Comparison of ENCODE assay signal across 9 mouse cellular contexts in the genomic region with DNA sequence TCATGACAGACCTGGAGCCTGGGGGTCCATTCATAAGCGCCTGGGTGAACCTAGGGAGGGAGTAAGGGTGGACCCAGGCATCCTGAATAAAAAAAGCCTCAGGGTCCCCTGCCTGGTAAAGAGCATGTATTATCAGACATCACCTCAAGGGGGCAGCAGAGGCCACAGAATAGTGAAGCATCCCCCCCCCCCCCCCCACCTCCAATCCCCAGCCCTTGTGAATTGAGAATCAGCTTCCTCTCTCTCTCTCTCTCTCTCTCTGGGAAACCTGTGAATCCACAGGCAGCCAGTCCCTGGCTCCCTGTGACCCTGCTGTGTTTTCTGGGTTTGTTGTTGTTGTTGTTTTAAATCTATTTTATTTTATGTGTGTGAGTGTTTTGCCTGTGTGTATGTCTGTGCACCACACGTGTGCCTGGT. TPM values are rescaled to one million over a fixed set of nuclear protein-coding genes. Genes with fewer than 3 reads are reported as not detected.
DNase-seq lines count a peak whose midpoint lies in the region; ATAC-seq and TF ChIP-seq lines count a peak whose summit lies in the region.
"Had no signal": no experiment of that assay in that cellular context is flagged by ENCODE, and none has a peak within 500 bp of the region (broad histone marks: within the 10 kb centered on the region; RNA-seq: fewer than 3 reads in every experiment).

No protein-coding gene starts in this region.

- WGBS in forebrain, embryonic 14.5 days: 18% methylated on average over 2 of the region's 2 CpGs
- 17% methylated on average over 2 of the region's 2 CpGs for WGBS in intestine, embryonic 15.5 days

- no peaks in the 10 kb centered on the region for H3K4me1 ChIP-seq in forebrain, embryonic 14.5 days (ENCODE audit: control insufficient read depth, insufficient read depth, low read length)
- no peaks in the 10 kb centered on the region for H3K4me1 ChIP-seq in intestine, embryonic 15.5 days (replicated peaks)

- no peak overlapping the region for H3K27ac ChIP-seq in forebrain, embryonic 14.5 days (ENCODE audit: low read depth, low read length)
- H3K27ac ChIP-seq in intestine, embryonic 15.5 days: no peak overlapping the region

- peak; percentile 62 for ATAC-seq in forebrain, embryonic 14.5 days
- peak; percentile 34; the same call in 1 of the 2 replicates for ATAC-seq in intestine, embryonic 15.5 days

- peak; percentile 29 for DNase-seq in cerebellum, adult 11 months
- no peak for DNase-seq in cerebellum, adult 11-12 months
- DNase-seq in 416B (ENCODE audit: low read depth): peak; percentile 67
- DNase-seq in brain, embryonic 14.5 days (ENCODE audit: low read depth): peak; percentile 68
- DNase-seq in forebrain, embryonic 14.5 days (ENCODE audit: low spot score): peak; percentile 84
- peak; percentile 81 for DNase-seq in lung, postnatal 10 days
- peak; percentile 85 for DNase-seq in right cerebral cortex, postnatal 4 days

- no peaks in the 10 kb centered on the region for H3K9me3 ChIP-seq in forebrain, embryonic 14.5 days (replicated peaks; ENCODE audit: control insufficient read depth, low read length)
- H3K9me3 ChIP-seq in intestine, embryonic 15.5 days: no peaks in the 10 kb centered on the region

- H3K9ac ChIP-seq in forebrain, embryonic 14.5 days (ENCODE audit: low read length): no peak overlapping the region
- H3K9ac ChIP-seq in intestine, embryonic 15.5 days: no peak overlapping the region

- no peak overlapping the region for H3K4me3 ChIP-seq in forebrain, embryonic 14.5 days (ENCODE audit: low read depth, low read length)
- no peak overlapping the region for H3K4me3 ChIP-seq in intestine, embryonic 15.5 days (replicated peaks)

- no peak overlapping the region for H3K4me2 ChIP-seq in forebrain, embryonic 14.5 days (ENCODE audit: low read length)
- no peak overlapping the region for H3K4me2 ChIP-seq in intestine, embryonic 15.5 days (replicated peaks)

- H3K27me3 ChIP-seq in forebrain, embryonic 14.5 days (replicated peaks; ENCODE audit: control insufficient read depth, insufficient read depth, low read length): no peaks in the 10 kb centered on the region
- no peaks in the 10 kb centered on the region; the same call in 1 of the 2 replicates for H3K27me3 ChIP-seq in intestine, embryonic 15.5 days (replicated peaks)

- TF ChIP-seq POLR2A in brain, embryonic 14.5 days (IDR thresholded peaks at IDR 0.05; ENCODE audit: borderline replicate concordance, extremely low read depth, insufficient read depth, insufficient read length, poor library complexity, severe bottlenecking): no peak

- peak; percentile 63 for TF ChIP-seq CTCF in brain, embryonic 14.5 days (IDR thresholded peaks at IDR 0.05; ENCODE audit: borderline replicate concordance, extremely low read depth, insufficient read depth, insufficient read length)

- H3K36me3 ChIP-seq in forebrain, embryonic 14.5 days (ENCODE audit: control insufficient read depth, insufficient read depth, low read length): no peaks in the 10 kb centered on the region
- no peaks in the 10 kb centered on the region for H3K36me3 ChIP-seq in intestine, embryonic 15.5 days

RNA-seq across cellular contexts. Expression of gene Psmg3, which starts 11.8 kb away (rescaled TPM):
- 50.6 and 73.4 TPM in 2 replicates for polyA plus RNA-seq in brain, embryonic 14.5 days (2012; rRNA removed)
- 86.4 and 86.7 TPM in 2 replicates for polyA plus RNA-seq in forebrain, embryonic 14.5 days (2014; fragmentation: Nextera tagmentation; extraction: Ambion mirVana)
- 80.0 and 80.2 TPM in 2 replicates for polyA plus RNA-seq in intestine, embryonic 15.5 days (2015; fragmentation: Nextera tagmentation; extraction: Ambion mirVana)

RNA-seq across cellular contexts. Expression of gene Gm26938, which starts 12.3 kb away (rescaled TPM):
- polyA plus RNA-seq in brain, embryonic 14.5 days (2012; rRNA removed): 0.53 TPM in 1 of 2 replicates, not detected in the other
- polyA plus RNA-seq in forebrain, embryonic 14.5 days (2014; fragmentation: Nextera tagmentation; extraction: Ambion mirVana): not detected in 2 replicates
- polyA plus RNA-seq in intestine, embryonic 15.5 days (2015; fragmentation: Nextera tagmentation; extraction: Ambion mirVana): 0.29 TPM in 1 of 2 replicates, not detected in the other
- polyA plus RNA-seq: heart, embryonic 14.5 days had no signal

RNA-seq across cellular contexts. Expression of gene Tmem184a, which starts 18.8 kb away (rescaled TPM):
- polyA plus RNA-seq in brain, embryonic 14.5 days (2012; rRNA removed): 0.34 and 0.57 TPM in 2 replicates
- not detected in 2 replicates for polyA plus RNA-seq in forebrain, embryonic 14.5 days (2014; fragmentation: Nextera tagmentation; extraction: Ambion mirVana)
- polyA plus RNA-seq in intestine, embryonic 15.5 days (2015; fragmentation: Nextera tagmentation; extraction: Ambion mirVana): 57.7 and 68.4 TPM in 2 replicates

RNA-seq across cellular contexts. Expression of gene Mafk, which starts 47.2 kb away (rescaled TPM):
- 12.6 and 13.6 TPM in 2 replicates for polyA plus RNA-seq in brain, embryonic 14.5 days (2012; rRNA removed)
- 7.5 and 11.7 TPM in 2 replicates for polyA plus RNA-seq in forebrain, embryonic 14.5 days (2014; fragmentation: Nextera tagmentation; extraction: Ambion mirVana)
- polyA plus RNA-seq in intestine, embryonic 15.5 days (2015; fragmentation: Nextera tagmentation; extraction: Ambion mirVana): 17.6 and 20.7 TPM in 2 replicates

Comparison
In these comparisons a context has a peak if more than half of its experiments do, and no peak if none do; other contexts are left out.
1. RNA of gene Tmem184a, which starts 18.8 kb away (polyA plus RNA-seq): 57.7 to 68.4 TPM in intestine, embryonic 15.5 days; 0.34 to 0.57 TPM in brain, embryonic 14.5 days and not detected in forebrain, embryonic 14.5 days; every median in the first group is over 10 times any median in the second.